Mouse (Mus musculus) brain, embryonic 14.5 days (tissue): ENCODE data around the gene Ptgfrn.

Source experiments
- CTCF ChIP-seq: fragments of 200-500 bp; IDR thresholded peaks from 2 replicates; pipeline ENCODE4 v1.5.1; 2012; ENCODE audit warnings: inconsistent platforms, mild to moderate bottlenecking, moderate library complexity, borderline replicate concordance; ENCODE audit not compliant: insufficient read depth, insufficient read length; ENCODE audit errors: extremely low read depth
- POLR2A ChIP-seq: fragments of 200-500 bp; IDR thresholded peaks from 2 replicates; pipeline ENCODE4 v1.6.1; 2012; ENCODE audit warnings: mild to moderate bottlenecking, inconsistent platforms, borderline replicate concordance; ENCODE audit not compliant: poor library complexity, insufficient read depth, insufficient read length, severe bottlenecking; ENCODE audit errors: extremely low read depth

DNA sequence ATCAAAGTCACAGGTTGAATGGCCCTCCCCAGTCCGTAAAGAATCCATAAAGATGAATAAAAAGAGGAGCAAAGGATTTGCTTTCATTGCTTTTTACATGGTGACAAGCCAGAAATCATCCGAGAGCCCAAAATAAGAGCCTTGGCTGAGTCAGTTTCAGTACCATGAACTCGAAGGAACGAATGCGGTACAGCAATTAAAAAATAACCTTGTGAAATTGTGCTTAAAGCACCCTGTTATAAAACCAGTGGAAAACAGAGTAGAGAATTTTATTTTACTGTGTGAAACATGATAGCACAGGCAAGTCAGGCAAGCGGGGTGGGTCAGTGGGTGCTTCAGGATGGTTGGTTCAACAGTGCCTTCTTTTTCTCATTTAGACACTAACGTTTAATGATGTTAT lies 33.4 kb upstream of the Ptgfrn start:
- no peak for TF ChIP-seq POLR2A
- TF ChIP-seq CTCF = no peak
